Mouse (Mus musculus) monocyte, adult 5-6 weeks (primary cell): Measurements from ENCODE around the gene Rsf1. TPM values are rescaled to one million over a fixed set of nuclear protein-coding genes. Genes with fewer than 3 reads are reported as not detected.

Source experiments
- ATAC-seq: fragments of 153-309, 156-312 bp; replicated peaks from 2 replicates; pipeline ENCODE4 v1.8.0; 2017; ENCODE audit warnings: mild to moderate bottlenecking; ENCODE audit not compliant: low TSS enrichment, insufficient number of reproducible peaks, severe bottlenecking, poor library complexity, low FRiP score
- total RNA-seq: library from RNA; stranded (forward); fragments of 200-1000, 200-491, 200-594 nt; gene quantifications from 3 replicates; pipeline ENCODE4 v1.2.3, GENCODE M21; 2017

Rsf1 gene
- total RNA-seq, 1 experiment from 2014 or later: 50.8 TPM

DNA sequence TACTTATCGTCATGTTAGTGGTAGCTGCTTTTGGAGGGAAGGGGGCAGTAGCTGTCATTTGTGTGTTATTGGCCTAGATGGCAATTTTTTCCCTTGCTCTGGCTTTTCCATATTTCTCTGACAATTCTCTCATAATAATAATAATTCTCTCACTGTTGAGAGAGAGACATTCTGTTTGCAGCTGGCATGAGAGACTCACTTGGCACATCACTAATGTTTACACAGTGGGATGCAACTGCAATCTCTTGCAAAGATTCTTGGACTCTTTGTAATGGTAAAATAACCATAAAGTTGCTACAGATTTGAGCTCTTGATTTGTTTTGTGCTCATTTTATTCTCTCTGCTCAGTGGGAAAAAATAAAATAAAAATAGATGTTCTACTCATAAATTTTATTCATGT lies 137.6 kb downstream of the Rsf1 start:
- no peak for ATAC-seq

DNA sequence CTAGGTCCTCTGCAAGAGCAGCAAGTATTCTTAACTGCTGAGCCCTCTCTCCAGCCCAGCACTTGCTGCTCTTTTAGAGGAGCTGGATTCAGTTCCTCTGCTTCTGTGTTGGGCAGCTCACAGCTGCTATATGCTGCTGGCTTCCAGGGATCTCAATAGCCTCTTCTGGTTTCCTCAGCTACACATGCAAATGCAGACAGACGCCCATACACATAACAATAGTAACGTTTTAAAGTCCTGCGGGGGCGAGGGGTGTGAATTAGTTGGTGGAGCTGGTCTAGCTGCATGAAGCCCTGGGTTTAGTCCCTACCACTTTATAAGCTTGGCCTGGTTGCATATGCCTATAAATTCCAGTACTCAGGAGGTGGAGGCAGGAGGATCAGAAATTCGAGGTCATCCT lies 139.4 kb downstream of the Rsf1 start:
- no peak for ATAC-seq

DNA sequence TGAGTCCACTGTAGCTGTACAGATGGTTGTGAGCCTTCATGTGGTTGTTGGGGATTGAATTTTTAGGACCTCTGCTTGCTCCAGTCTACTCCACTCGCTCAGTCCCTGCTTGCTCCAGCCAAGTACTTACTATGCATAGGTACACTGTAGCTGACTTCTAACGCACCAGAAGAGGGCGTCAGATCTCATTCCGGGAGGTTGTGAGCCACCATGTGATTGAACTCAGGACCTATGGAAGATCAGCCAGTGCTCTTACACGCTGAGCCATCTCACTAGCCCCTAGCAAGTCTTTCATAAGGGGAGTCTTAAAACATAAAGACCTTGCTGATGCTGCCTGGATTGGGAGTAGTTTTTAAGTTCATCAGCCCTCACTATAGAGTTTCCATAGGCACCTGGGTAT lies 140.4 kb downstream of the Rsf1 start:
- no peak for ATAC-seq

DNA sequence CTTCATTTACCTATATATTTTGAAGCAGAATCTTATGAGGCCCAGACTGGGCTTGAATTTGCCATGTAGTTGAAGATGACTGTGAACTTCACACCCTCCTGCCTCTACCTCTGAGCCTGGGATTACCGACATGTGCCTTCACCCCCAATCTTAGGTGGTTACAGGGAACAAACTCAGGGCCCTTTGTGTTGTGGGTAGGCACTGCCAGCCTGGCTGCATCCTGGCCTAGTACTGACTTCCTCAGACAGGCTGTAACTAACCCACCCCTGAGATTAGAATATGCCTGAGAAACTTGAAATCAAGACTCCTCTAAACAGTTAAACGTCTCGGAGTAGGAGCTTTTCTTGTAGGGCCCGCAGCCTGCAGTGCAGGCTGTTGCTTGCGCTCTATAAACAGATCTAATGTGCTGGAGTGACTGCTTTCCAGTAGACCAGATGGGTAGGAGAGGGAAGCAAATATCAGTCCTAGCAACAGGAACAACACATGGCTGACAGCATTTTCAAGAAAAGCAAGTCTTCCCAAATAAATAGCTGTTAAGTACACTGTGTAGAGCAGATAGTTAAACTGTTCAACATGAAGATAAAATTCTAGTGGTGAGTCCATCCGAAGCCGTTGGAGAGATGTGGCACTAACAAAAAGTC lies 142.7 kb downstream of the Rsf1 start:
- ATAC-seq: no peak

DNA sequence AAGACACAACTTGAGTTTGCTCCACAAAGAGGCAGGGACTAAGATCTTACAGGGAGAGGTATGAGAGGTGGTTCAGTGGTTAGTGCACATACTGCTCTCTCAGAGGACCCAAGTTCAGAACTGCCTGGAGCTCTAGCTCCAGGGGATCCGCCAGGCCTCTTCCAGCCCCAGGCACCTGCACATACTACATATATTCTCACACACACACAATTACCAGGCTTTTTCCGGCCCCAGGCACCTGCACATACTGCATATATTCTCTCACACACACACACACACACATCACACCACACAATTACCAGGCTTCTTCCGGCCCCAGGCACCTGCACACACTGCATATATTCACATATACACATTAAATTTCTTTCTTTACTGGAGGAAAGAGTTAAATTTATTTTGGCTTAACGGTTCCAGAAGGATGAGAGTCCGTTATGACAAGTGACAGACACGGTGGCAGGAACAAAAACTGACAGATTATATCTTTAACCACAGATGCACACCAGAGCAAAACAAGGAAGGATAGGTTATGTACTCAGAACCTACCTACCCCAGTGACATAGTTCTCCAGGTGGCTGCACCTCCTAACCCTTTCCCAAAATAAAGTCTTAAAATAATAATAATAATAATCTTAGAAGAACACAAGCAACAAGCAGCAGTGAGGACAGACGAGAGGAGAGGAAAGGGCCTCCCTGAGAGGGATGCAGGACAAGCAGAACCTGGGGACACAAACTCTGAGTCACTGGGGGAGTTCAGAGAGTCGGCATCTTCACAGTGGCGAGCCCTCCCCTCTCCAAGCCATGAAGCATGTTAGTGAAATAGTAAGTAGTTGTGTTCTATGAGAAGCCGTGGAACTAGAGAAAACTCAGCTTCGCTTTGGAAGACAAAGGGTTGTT lies 144.2 kb downstream of the Rsf1 start:
- no peak for ATAC-seq

DNA sequence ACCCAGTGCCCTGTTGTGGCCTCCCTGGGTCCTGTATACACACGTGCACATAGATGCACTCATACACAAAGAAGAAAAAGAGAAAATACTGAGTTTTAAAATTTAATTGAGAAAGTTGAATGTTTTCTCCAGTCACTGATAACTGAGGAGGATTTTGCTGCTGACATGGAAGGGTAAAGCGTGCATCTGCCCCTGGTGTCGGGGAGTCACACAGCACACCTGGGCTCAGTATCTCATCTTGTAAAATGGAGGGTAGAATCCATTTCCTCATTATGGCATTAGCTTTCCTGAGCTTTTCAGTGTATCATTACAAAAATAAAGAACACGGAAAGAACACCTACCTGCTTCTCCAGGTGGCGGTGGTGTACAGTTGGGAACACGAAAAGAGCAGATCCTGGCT lies 145.7 kb downstream of the Rsf1 start:
- no peak for ATAC-seq

DNA sequence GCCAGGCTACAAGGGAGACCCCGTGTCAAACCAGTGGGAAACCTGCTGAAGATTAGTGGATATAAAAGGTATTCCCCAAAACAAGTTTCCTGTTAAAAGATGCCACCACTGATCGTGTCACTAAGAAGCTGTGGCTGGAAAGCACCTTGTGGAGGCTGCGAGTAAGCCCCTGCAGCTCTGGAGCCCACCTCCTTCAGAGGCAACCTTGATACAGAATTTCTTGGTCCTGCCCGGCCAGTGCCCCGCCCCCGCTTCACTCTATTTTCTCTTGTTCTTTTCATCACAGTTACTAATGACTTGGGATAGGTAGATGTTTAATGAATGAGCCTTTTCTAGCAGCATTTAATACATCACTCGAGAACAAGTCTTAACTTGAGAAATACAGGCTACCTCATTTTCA lies 146.4 kb downstream of the Rsf1 start:
- ATAC-seq: no peak

DNA sequence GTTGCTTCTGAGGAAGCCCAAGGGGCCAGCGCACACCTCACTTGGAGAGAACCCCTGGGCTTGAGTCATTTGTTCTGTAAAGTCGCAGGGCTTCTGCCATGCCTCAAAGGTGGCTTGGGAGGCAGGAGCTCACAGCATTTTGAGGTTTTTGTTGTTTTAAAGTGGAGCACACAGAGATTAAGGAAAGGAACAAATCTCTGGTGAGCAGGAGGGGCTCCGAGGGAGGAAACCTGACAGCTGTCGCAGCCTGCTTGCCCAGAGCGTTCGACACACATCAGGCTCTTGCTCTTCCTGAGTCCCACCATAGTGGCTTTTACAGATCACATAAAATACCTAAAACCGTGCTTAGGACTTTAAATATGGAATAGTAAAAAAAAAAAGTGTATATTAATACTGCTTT lies 147.1 kb downstream of the Rsf1 start:
- no peak for ATAC-seq

DNA sequence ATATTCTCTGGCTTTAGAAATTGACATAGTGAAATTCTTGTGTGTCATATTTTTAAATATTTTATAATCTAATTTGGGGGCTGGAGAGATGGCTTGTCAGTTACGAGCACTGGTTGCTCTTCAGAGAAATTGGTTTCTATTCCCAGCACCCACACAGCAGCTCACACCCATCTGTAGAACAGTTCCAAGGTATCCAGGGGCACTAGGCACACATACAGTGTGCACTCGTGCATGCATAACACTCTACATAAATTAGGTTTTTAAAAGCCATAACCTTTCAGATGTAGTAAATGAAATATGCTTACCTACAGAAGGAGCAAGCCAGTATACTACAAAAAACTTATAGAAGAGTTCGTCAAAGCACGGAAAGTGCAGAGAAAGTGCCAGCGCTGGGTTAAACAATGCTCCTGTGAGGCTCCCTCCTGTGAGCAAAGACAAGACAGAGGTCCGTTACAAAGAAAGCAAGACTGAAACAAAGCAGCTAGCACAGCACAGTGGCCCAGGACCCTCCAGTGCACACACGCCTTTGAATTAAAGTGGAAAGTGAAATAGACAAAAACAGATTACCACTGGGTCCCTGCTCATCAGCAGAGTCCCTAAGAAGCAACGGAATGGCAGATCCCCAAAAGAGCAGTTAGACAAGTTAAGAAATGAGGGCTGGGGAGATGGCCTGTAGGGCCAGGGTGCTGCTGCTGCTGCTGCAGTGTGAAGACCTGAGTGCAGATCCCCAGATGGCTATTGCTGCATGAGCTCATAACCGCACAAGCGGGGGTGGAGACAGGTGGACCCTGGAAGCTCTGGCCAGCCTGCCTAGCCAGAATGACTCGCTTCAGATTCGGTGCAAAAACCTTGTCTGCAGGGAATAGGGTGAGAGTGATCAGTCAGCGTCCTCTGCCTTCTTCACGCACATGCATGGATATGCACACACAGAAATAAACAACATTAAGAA lies 149.3 kb downstream of the Rsf1 start:
- ATAC-seq: no peak

DNA sequence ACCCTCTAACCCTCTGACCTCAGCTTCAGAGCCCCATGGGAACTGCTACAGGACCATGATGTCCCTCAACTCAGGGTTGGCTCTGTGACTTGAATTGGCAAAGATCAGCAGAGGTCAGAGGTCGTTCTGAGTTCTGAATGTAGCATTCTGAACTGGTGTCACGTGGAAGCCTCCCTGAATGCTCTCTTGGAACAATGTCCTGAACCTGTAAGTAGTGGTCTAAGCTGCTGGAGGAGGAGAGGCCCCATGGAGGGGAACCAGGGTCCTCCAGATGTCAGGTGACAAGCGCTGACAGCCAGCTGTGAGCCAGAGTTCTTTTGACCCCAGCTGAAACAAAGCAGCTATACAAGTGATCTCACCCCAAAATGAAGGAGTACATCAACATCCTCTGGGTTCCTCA lies 150.7 kb downstream of the Rsf1 start:
- no peak for ATAC-seq

DNA sequence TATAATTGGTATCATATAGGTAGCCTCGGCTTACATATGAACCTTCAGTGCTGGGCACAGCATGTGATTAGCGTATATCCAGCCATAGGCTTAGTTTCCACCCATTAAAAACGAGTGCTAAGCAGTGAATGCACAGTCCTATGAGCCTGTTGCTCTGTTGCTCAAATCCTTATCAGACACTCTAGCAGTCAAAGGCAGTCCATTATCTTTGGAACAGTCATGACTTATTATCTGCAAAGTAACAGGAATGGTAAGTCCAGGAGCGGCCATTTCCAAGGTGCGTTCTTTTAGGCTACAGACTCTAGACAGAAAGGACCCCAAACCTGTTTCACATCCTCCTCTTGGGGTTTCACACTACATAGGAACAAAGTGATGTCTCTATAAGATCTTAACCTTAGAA lies 153.9 kb downstream of the Rsf1 start:
- no peak for ATAC-seq

DNA sequence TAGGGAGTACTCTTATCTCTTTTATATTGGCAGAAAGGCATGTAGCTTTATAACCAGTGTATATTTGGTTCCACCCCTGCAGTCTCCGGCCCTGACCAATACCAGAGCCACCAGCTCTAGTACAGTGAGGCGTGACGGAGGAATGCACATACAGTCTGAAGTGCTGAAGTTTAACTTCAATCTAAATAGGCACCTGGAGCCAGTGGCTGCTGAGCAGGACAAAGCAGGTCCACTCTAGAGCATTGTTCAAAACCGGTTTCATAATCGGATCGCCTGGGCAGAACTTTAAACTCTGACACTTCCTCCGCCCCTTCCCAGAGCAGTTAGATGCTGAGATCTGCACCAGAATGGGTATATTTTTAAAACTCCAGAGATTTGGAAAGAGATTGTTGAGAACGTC lies 155.3 kb downstream of the Rsf1 start:
- ATAC-seq: no peak

DNA sequence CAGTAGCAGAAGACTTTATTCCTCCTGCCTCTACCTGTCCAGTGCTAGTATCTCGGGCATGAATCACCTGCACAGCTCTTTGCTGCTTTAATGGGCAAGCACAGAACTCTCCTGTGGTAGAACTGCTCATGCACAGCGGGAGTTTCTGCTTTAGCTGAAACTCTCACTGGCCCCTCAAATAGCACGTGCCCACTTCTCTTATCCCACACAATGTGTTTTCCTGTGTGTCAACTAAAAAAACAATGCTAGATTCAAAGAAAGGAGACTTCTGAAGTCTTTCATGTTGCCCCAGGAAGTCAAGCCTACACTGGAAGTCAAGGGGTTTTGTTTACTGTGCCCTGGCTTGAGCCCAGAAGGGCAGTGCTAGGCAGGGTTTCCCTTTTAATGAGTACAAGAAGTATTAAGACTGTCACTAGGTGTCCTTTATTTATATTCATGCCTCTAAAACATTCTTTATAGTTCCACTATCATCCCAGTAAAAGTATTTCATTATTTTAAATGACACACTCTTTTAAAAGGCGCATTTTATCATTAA lies 156.3 kb downstream of the Rsf1 start:
- ATAC-seq: no peak

DNA sequence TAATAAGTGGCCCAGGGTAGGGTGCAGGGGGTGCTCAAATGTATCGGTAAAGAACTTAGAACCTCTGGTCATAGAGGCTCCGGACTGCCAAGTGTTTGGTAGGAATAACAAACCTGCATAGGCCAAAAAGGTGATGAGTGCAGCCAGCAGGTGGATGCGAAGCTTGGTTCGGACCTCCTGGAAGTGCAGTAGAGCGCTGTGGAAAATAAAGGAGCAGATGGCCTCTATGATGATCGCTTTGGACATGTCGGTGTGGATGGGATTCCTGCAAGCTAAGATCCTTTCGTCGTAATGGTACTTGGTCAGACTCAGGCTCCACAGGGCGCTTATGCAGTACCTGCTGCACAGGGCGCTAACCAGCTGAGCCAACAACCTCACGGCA lies 157.6 kb downstream of the Rsf1 start:
- ATAC-seq: no peak

DNA sequence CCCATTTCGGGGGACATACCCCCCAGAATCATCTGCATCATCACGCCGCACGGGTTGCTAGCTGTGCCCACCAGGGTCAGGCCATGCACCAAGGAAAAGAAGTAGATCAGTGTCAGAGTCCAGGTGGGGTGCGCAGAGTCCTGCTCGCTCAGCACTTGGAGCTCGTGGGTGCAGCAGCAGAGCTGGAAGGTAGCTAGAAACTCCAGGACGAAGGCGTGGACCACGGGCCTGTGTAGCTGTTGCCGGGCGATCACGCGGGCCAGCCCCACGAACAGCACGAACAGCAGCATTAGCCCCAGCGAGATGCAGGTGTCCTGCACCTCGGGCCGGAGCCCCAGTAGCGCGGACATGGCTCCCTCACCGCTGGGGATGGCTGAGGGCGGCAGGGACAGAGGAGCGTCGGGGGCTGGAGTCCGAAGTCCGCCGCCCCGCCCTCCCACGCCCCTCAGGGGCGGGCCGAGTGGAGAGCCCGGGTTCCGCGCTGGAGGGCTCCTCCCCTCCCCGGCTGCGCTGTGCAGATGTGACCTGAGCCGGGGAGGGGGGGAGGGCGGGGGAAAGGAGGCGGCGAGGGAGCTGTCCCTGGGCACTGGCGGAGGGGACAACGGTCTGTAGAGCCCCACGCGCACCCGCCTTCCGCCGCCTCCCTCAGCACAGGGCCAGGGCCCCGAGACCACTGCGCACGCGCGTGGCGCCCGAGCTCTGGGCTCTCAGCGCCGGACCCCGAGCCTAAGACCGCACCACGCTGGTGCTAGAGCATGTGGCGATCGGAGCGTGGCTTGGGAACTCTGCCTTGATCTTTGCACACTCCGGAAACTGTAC lies 158.2 kb downstream of the Rsf1 start, which contains the start of gene Aqp11:
Gene Aqp11, minus strand, starts transcription at position 652 of the 819 bp plus-strand sequence.
- peak; percentile 41 for ATAC-seq

DNA sequence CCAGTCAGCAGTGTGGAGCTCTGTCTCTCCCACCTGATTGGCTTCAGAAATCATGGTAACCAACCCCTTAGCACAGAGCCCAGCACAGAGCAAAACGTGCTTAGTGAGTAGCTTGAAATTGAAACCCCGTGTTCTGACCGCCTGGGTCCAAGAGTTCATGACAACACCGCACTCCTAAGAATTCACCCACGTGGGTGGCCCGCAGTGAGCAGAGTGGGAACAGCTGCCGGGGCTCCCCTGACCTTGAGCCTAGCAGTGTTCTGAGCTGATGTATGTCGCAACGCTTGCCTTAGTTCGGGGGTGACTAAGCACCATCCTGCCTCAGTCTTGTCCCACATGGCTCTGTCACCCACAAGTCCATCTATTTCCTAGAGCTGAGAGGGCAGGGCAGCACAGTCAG lies 161.3 kb downstream of the Rsf1 start:
- no peak for ATAC-seq

DNA sequence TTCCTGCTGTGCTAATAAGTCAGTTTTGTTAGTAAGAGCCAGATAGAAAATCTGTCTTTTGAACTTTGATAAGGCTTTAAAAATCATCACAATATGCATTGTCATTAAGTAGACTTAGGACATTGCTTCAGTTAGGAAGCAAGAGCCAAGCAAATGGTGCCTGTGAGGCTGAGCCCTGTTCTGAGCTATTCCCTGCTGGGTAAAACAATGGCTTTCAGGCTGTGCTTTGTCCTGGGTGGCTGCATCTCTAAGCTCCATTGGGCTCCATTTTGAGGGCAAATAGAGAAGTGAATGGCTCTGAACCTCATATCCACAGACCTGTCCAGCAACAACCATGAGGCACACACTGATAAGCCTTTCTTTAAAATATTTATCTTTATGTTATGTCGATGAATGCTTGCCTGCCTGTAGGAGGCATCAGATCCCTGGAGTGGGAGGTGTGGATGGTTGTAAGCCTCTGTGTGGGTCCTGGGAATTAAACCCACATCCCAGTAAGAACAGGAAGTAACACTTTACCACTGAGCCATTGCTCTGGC lies 162.1 kb downstream of the Rsf1 start:
- no peak for ATAC-seq
